Mouse (Mus musculus): ENCODE measurements around the gene Kif1a.
"Not testable (repeated sequence)": the region's sequence is repeated elsewhere in the genome, so short reads cannot be mapped to it uniquely, and the experiment has no call there.

The Kif1a gene

GRCm38 (mm10) chr1:92971879-92972795 is 129.6 kb downstream of the Kif1a start:
- no peak for ATAC-seq (ENCODE audit: low TSS enrichment)

GRCm38 (mm10) chr1:92970791-92971190 is 131.0 kb downstream of the Kif1a start:
- not testable (repeated sequence) for ATAC-seq (ENCODE audit: low TSS enrichment)

Measured in frontal cortex, adult (tissue).